Mouse (Mus musculus) adrenal gland, postnatal 36 days (tissue): ENCODE data around the gene Dnajb13. TPM values are rescaled to one million over a fixed set of nuclear protein-coding genes. Genes with fewer than 3 reads are reported as not detected.

Experiments used
- total RNA-seq, 2 experiments: library from RNA; stranded (reverse); gene quantifications; 2 replicates each; pipeline ENCODE4 v1.2.3; 2021

Gene Dnajb13
- total RNA-seq, 2 experiments from 2014 or later = 0.33 TPM; not detected in 1

Other genes starting within 250 kb of the Dnajb13 start
- gene P4ha3, start 229.4 kb downstream of the Dnajb13 start, total RNA-seq = 1 to 10 TPM; 1.2 to 1.4 TPM
- 10 to 100 TPM; 20.8 to 21.0 TPM for gene C2cd3, start 142.7 kb downstream of the Dnajb13 start, total RNA-seq
- gene Ppme1, start 142.7 kb downstream of the Dnajb13 start, total RNA-seq = 10 to 100 TPM; 53.8 to 67.6 TPM
- gene Ucp3, start 42.0 kb downstream of the Dnajb13 start, total RNA-seq = 10 to 100 TPM; 14.6 to 29.8 TPM
- gene Ucp2, start 21.6 kb downstream of the Dnajb13 start, total RNA-seq = 100 to 1,000 TPM; 187 to 302 TPM
- 10 to 100 TPM in 1 of 2 experiments, 1 to 10 TPM in 1; 9.1 to 10.4 TPM for gene Coa4, start 22.1 kb upstream of the Dnajb13 start, total RNA-seq
- 10 to 100 TPM; 74.1 to 82.7 TPM for gene Rab6a, start 92.5 kb upstream of the Dnajb13 start, total RNA-seq
- 10 to 100 TPM; 56.7 to 58.3 TPM for gene Mrpl48, start 93.3 kb upstream of the Dnajb13 start, total RNA-seq
- gene Plekhb1, start 147.5 kb upstream of the Dnajb13 start, total RNA-seq = 1 to 10 TPM; 4.1 TPM
- 10 to 100 TPM; 52.2 to 60.2 TPM for gene Fam168a, start 191.7 kb upstream of the Dnajb13 start, total RNA-seq